Mouse (Mus musculus) cerebellum, adult 8-10 months (tissue): ENCODE data around the gene Sh3bgrl2.
"Not testable (repeated sequence)": the region's sequence is repeated elsewhere in the genome, so short reads cannot be mapped to it uniquely, and the experiment has no call there.

Source experiments
- DNase-seq: peaks from one replicate; pipeline ENCODE4 v3.0.0; 2022

Sh3bgrl2 gene

GRCm38 (mm10) chr9:83547830-83548689 lies at the start of gene Sh3bgrl2:
Gene Sh3bgrl2, plus strand, starts transcription at chr9:83548327.
- peak; percentile 89 for DNase-seq

DNA sequence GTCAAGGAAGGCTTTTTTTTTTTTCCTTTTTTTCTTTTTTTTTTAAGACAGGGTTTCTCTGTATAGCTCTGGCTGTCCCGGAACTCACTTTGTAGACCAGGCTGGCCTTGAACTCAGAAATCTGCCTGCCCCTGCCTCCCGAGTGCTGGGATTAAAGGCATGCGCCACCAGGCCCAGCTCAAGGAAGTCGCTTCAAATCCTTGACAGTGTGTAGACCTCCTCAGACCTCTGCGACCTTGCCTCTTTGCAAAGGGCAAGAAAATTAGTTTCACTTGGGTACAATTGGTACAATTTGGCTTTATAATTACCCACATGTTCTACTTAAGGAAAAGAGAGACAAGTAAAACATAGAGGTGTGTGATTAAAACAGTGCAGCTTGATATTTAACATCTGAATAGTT lies 29.0 kb upstream of the Sh3bgrl2 start:
- DNase-seq: not testable (repeated sequence)

GRCm38 (mm10) chr9:83519510-83520155 lies 28.5 kb upstream of the Sh3bgrl2 start:
- no peak for DNase-seq

DNA sequence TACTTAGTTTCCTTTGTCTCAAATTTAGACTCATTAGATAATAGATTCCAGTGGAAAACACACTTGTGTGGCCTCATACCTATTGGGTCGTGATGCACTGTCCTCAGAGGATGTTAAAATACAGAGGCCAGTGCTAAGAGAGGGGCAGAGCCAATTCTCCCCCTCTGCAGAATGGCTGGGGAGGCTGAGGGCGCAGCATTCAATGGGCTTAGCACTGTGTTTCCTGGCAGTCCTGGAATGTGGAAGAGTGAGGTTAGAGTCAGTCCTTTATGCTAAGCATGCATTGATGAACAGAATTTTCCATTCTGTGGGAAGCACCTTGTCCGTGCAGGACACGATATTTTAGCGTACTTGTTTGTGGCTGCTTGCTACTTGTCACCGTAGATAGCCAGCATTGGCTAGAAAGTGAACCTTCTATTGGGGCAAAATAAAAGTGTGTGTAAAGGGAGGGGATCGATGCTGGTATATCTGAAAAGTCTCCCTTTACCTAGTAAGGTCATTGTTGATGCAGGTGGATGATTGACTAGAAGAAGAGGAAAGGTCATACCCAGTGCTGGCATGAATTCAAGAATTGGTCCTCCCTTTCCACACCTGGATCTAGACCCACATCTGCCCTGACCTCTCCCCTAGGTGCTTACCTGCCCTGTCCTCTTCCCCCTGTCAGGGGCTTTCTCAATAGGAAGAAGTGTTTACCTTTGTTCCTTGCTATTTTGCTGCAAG lies 20.6 kb upstream of the Sh3bgrl2 start:
- DNase-seq: no peak

GRCm38 (mm10) chr9:83533044-83533769 lies 14.9 kb upstream of the Sh3bgrl2 start:
- DNase-seq: no peak

DNA sequence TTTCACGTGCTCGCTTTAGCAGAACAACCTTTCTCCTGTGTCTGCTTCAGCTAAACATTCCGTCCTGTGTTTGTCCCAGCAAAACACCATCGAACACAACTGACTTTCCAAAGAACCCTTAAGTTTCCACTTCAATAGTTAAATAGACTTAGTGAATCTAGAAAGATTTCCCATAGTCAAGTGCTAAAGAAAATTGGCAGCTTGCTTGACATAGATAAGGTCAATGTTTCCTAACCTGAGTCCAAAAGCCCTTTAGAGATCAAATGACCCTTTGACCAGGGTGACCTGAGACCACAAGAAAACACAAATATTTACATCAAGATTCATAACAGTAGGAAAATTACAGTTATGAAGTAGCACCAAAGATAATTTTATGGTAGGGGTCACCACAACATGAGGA lies 11.2 kb upstream of the Sh3bgrl2 start:
- DNase-seq: no peak

- DNase-seq: no peak
Measured at GRCm38 (mm10) chr9:83537510-83537909, 10.6 kb upstream of the Sh3bgrl2 start.

- no peak for DNase-seq
Measured at GRCm38 (mm10) chr9:83537921-83538536, 10.1 kb upstream of the Sh3bgrl2 start.

DNA sequence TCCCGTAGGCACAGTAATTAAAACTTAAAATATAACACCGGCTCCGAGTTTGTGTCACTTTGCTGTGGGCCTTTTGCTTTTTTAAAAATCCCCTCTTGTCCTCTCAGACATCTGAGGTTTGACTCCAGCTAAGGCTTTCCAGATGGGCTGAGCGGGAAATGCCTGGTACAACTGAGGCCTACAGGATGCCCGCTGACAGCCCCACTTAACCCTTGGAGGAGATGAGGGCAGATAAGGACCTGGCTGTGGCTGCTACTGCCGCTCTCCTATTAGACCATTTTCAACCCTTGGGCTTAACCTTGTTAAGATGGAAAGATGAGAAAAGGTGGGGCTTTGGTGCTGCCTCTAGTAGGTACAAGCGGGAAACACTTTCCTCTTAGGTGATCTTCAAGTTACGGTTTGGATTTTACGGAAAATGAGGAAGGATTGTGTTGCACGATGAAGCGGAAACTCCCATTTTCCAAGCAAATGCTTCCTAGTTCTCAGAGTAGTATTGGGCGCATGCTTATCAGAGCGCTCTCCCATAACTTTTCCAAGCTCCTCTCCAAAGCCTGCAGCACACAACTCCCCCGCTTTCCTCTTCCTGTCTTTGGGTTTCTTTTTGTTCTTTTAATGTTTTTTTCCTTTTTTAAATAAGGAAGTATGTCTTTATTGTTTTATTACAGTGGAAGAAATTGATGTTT lies 8.2 kb upstream of the Sh3bgrl2 start:
- no peak for DNase-seq

- no peak for DNase-seq
Measured at GRCm38 (mm10) chr9:83540492-83540857, 7.7 kb upstream of the Sh3bgrl2 start.

GRCm38 (mm10) chr9:83540975-83541374 lies 7.2 kb upstream of the Sh3bgrl2 start:
- no peak for DNase-seq

DNA sequence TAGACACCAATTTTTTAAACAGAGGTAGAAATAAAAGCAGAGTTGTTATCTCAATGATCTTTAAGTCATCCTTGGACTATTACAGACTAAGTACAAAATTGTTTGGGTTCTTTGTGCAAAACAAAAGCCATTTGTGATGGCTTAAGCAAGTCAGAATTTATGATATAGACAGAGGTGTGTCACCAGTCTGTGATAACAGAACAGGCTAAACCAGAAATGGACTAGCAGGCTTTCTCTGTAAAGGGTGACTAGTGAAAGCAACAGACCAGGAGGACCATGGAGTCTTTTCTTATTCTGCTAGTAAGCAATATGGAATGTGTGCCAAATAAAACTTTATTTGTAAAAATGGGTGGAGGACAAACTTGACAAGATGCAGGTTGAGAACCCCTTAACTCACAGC lies 2.9 kb upstream of the Sh3bgrl2 start:
- no peak for DNase-seq

- DNase-seq: no peak
Measured at GRCm38 (mm10) chr9:83546316-83546715, 1.8 kb upstream of the Sh3bgrl2 start.

DNA sequence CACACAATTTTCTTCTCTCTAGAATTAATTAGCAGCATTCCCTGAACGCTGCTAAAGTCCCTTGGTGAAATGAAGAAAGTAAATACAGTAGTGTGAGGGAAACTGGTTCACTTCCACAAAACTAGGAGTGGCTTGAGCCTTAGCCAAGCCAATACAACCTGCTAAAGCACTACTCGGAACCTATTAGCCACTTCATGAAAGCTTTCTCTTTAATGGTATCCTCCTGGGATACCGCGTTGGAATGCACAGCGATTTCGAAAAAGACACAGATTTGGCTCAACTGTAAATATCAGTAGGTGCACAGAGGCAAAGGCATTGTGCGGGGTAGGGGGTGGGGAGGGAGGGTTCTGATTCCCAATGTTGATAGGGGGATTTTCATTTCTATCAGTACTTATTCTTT lies 898 bp upstream of the Sh3bgrl2 start:
- DNase-seq: no peak

- DNase-seq: no peak
Measured at GRCm38 (mm10) chr9:83549866-83550265, 1.7 kb downstream of the Sh3bgrl2 start.

GRCm38 (mm10) chr9:83551116-83551515 lies 3.0 kb downstream of the Sh3bgrl2 start:
- no peak for DNase-seq

DNA sequence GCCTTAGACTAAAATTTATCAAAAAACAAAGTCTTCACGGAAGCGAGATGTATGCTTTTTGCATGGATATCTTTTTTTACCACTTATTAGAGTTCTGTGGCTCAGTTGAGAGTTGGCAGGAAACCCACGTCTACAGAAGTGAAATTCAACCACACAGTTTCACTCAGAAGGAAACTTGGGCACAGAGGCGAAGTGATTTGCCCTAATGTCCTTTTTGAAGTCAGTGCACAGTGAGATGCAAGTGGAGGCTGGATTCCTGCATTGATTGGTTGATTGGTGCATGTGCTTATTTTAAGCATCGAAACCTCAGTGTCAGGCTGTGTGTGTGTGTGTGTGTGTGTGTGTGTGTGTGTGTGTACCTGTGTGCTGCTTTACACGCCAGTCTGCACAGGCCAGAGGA lies 3.5 kb downstream of the Sh3bgrl2 start:
- no peak for DNase-seq

DNA sequence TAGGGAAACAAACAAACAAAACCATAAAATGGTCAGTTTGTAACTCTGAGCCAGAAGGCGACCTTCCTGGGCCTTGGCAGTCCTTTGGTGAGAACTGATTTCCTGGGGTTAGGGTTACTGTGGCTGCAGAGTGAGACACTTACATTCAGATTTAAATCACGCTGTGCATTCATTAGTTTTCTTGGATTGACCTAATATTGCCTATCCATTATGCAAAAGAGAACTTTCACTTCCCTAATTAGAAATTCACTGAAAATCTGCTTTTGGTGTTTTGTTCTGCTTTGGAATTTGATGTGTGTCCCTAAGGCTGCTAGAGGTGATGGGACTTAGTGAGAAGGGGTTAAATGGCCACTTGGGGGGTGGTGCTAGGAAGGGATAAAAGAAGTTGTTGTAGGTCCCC lies 7.5 kb downstream of the Sh3bgrl2 start:
- DNase-seq: no peak

GRCm38 (mm10) chr9:83556236-83556635 lies 8.1 kb downstream of the Sh3bgrl2 start:
- no peak for DNase-seq

DNA sequence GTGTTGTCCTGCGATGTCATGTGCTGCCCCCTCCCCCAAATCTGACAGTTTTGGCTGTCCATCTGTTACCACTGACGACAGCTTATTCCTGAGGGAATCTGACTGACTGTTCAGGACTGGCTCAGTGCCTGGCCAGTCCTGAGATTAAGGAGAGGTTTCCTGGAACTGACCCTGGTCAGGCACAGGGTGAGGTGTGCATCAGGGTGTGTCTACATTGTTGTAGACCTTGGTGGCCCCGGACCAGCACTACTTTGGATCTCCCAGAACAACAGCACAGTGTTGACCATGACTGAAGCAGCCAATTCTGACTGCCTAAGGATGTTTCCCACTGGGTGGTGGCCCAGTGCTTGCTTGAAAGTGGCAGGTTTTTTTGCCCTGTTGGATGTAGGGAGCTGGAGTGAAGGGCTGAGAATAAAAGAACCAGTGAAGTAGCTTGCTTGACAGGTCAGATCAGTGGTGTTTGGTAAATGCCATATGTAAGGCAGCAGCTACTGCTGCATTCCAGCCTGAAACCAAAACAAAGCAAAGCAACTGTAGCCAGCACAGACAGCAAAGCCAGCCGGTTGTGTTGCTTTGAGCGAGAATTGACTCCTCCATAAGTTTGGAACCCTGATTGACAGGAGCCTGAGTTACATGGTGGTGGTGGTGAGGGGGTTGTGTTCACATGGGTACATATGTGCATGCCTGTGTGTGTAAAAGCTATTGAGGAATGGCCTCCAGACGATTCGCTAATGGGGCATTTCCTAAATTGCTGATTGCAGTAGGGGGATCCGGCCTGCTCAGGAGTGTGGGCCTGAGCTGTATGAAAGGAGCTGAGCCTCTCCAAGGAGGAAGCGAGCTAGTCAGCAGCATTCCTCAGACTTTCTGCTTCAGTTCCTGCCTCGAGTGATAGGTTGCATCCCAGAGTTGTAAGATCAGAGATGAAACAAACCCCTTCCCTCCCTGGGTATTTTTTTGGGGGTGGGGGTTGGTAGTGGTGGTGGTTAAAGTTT lies 8.9 kb downstream of the Sh3bgrl2 start:
- no peak for DNase-seq

GRCm38 (mm10) chr9:83560670-83561069 lies 12.5 kb downstream of the Sh3bgrl2 start:
- no peak for DNase-seq
